Mouse (Mus musculus) kidney, postnatal 14 days (tissue): ENCODE data around the gene Thrsp.

Experiments
- DNase-seq: peaks from one replicate; pipeline ENCODE4 v3.0.0; 2022; ENCODE audit warnings: mixed read lengths

The Thrsp gene

DNA sequence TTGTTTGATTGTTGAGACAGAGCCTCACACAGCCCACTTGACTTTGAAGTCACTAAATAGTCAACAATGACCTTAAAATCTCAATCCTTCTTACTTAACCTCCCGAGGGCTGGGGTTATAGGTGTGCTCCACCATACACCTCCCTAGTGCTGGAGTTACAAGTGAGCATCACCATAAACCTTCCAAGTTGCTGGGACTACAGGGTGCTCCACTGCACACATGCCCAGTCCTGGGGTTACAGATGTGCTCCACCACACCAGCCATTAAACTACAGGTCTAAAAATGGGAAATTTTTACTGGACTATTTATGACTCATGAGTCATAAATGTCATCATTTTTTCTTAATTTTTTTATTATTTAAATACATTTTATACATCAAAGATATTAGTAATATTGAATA lies 51.6 kb downstream of the Thrsp start:
- DNase-seq = no peak
